8 mouse cellular contexts compared by ENCODE assay signal in the genomic region with DNA sequence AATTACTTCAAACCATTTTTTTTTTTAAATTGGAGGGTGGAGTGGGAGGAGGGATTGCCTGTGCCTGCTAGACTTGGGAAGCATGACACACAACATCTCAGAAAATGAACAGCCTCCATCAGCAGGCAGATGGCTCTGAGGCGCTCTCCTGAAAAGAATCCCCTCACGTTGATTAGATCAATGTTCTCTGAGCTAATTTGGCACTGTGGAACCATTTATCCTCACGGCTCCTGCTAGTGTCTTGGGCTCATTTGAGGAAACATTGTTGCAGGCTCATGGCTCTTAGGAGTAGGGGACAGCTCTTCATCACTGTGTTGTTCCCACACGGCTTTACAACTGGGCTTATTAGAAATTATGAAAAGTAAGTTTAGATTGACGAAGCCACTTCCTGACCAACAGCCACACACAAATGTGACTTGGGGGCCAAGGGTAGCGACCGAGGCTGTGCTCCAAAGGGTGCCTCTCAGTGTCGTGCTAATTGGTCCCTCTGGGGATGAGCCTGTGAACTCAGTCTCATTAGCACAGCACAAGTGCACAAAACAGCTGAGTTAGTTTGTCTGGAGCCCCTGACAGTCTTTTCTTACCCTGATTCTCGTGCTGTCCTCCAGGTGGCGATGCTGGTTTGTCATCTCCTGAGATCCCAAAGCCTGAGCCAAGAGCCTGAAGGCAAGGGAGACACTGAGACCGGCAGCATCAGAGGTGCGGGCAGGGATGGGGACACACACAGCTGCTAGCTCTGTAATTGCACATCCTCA.
DNase-seq lines count a peak whose midpoint lies in the region; ATAC-seq and TF ChIP-seq lines count a peak whose summit lies in the region.

No protein-coding gene starts in this region.

- H3K4me1 ChIP-seq in intestine, embryonic 14.5 days (replicated peaks; ENCODE audit: control insufficient read depth, insufficient read depth, low read length) = no peaks in the 10 kb centered on the region

- H3K9me3 ChIP-seq in intestine, embryonic 14.5 days (ENCODE audit: control insufficient read depth, low read length) = no peaks in the 10 kb centered on the region

- WGBS in intestine, embryonic 14.5 days = 34% methylated on average over 12 of the region's 12 CpGs

- intact Hi-C loops in gastrocnemius, adult 2 months (cut with DNase I) = loop anchor here (1.0 to 5.0 kb wide), 2 partner anchors 111 to 304 kb away; partner anchors contain the start of gene Abtb2
- intact Hi-C loops in left cerebral cortex, postnatal 10 days (cut with DNase I) = loop anchor here (5.0 kb wide), 1 partner anchor 111 kb away; no protein-coding TSS in a partner anchor

- TF ChIP-seq CTCF in gastrocnemius, adult 2 months (IDR thresholded peaks at IDR 0.05) = peak; percentile 87

- H3K9ac ChIP-seq in intestine, embryonic 14.5 days (ENCODE audit: low read length) = no peak overlapping the region

- peak; percentile 72; the same call in 1 of the 2 replicates for ATAC-seq in intestine, embryonic 14.5 days (replicated peaks; ENCODE audit: low FRiP score, low TSS enrichment, low read depth)
- ATAC-seq in megakaryocyte-erythroid progenitor cell, adult 5-6 weeks (replicated peaks; ENCODE audit: low FRiP score, low TSS enrichment, poor library complexity, severe bottlenecking) = peak; percentile 77

- H3K27me3 ChIP-seq in intestine, embryonic 14.5 days (replicated peaks; ENCODE audit: control insufficient read depth, insufficient read depth, low read length) = no peaks in the 10 kb centered on the region

- H3K27ac ChIP-seq in gastrocnemius, adult 2 months = peak overlapping the region; percentile 16
- H3K27ac ChIP-seq in intestine, embryonic 14.5 days (ENCODE audit: low read depth) = no peak overlapping the region

- no peaks in the 10 kb centered on the region for H3K36me3 ChIP-seq in intestine, embryonic 14.5 days (ENCODE audit: control insufficient read depth, insufficient read depth, low read length)

- peak overlapping the region; percentile 33 for H3K4me3 ChIP-seq in gastrocnemius, adult 2 months
- H3K4me3 ChIP-seq in intestine, embryonic 14.5 days (ENCODE audit: low read depth, low read length) = no peak overlapping the region

- peak; percentile 77 to 92 for DNase-seq in adrenal gland, adult (ENCODE audit: inconsistent age in 2 of 2, low spot score in 1 of 2)
- peak; percentile 58 to 76 for DNase-seq in cerebellum, postnatal 4 days (ENCODE audit: low spot score in 2 of 2)
- DNase-seq in gastrocnemius, adult 2 months = peak; percentile 85
- peak; percentile 69 for DNase-seq in intestine, embryonic 14.5 days (ENCODE audit: low spot score)
- peak; percentile 75 to 86 for DNase-seq in left cerebral cortex, postnatal 10 days (ENCODE audit: extremely low spot score in 1 of 2, low spot score in 2 of 2)
- DNase-seq in right cerebral cortex, postnatal 10 days (ENCODE audit: low spot score in 2 of 2) = peak; percentile 83 to 90
- DNase-seq in urinary bladder, postnatal 4 days (ENCODE audit: low spot score in 2 of 2) = peak; percentile 58 to 72

- H3K4me2 ChIP-seq in intestine, embryonic 14.5 days (ENCODE audit: low read length) = no peak overlapping the region
